Mouse (Mus musculus) urinary bladder, postnatal 4 days (tissue): ENCODE results near the gene Ap1s2.
A peak's percentile ranks its signal among the peaks of the same experiment; 100 is the strongest.

Experiments used
- DNase-seq, 2 experiments: peaks; one replicate each; pipeline ENCODE4 v3.0.0; 2021 to 2022; ENCODE audit warnings: low spot score in 2 of 2

Ap1s2 gene

GRCm38 (mm10) chrX:163908337-163909250, at the start of gene Ap1s2:
TSS of gene Ap1s2 (plus strand) at chrX:163909017.
- peak; percentile 91 to 93 for DNase-seq

- DNase-seq, result no peak
Measured at GRCm38 (mm10) chrX:163867711-163868379, 41.0 kb upstream of the Ap1s2 start.

- no peak for DNase-seq
Measured at GRCm38 (mm10) chrX:163868659-163869278, 40.0 kb upstream of the Ap1s2 start.

- DNase-seq, result no peak
Measured at GRCm38 (mm10) chrX:163875932-163876331, 32.9 kb upstream of the Ap1s2 start.

GRCm38 (mm10) chrX:163876636-163877035, 32.2 kb upstream of the Ap1s2 start:
- no peak for DNase-seq

GRCm38 (mm10) chrX:163879039-163879438, 29.8 kb upstream of the Ap1s2 start:
- no peak for DNase-seq

GRCm38 (mm10) chrX:163879461-163879860, 29.4 kb upstream of the Ap1s2 start:
- no peak for DNase-seq

GRCm38 (mm10) chrX:163885539-163885981, 23.3 kb upstream of the Ap1s2 start:
- no peak for DNase-seq

- DNase-seq, result no peak
Measured at GRCm38 (mm10) chrX:163897354-163897753, 11.5 kb upstream of the Ap1s2 start.

- no peak for DNase-seq
Measured at GRCm38 (mm10) chrX:163899431-163900020, 9.3 kb upstream of the Ap1s2 start.

- DNase-seq, result no peak
Measured at GRCm38 (mm10) chrX:163906861-163907260, 2.0 kb upstream of the Ap1s2 start.

- DNase-seq, result no peak
Measured at GRCm38 (mm10) chrX:163908003-163908336, 847 bp upstream of the Ap1s2 start.

- DNase-seq, result peak; percentile 18 to 61
Measured at GRCm38 (mm10) chrX:163909381-163909780, 564 bp downstream of the Ap1s2 start.

GRCm38 (mm10) chrX:163912791-163913190, 4.0 kb downstream of the Ap1s2 start:
- no peak for DNase-seq

GRCm38 (mm10) chrX:163929550-163929949, 20.7 kb downstream of the Ap1s2 start:
- DNase-seq, result no peak

- no peak for DNase-seq
Measured at GRCm38 (mm10) chrX:163934731-163935130, 25.9 kb downstream of the Ap1s2 start.

GRCm38 (mm10) chrX:163938587-163938986, 29.8 kb downstream of the Ap1s2 start:
- DNase-seq, result no peak

- DNase-seq, result no peak
Measured at GRCm38 (mm10) chrX:163944381-163944780, 35.6 kb downstream of the Ap1s2 start.

- no peak for DNase-seq
Measured at GRCm38 (mm10) chrX:163951618-163952017, 42.8 kb downstream of the Ap1s2 start.

GRCm38 (mm10) chrX:163957381-163957780, 48.6 kb downstream of the Ap1s2 start:
- no peak for DNase-seq

- DNase-seq, result peak; percentile 61 to 63
Measured at GRCm38 (mm10) chrX:163957803-163958466, 49.1 kb downstream of the Ap1s2 start.
